Mouse (Mus musculus) forebrain, embryonic 10.5 days (tissue): ENCODE measurements around the gene Antxrl. TPM values are rescaled to one million over a fixed set of nuclear protein-coding genes. Genes with fewer than 3 reads are reported as not detected.

Experiments used
- DNase-seq: peaks from one replicate; pipeline ENCODE4 v3.0.0-alpha.2; 2017; ENCODE audit warnings: low spot score; ENCODE audit errors: extremely low spot score
- H3K27ac ChIP-seq: fragments of 300-500 bp; sonication (generic); 2 replicates; pipeline ENCODE4 v1.5.1; 2016; ENCODE audit warnings: mild to moderate bottlenecking
- H3K27me3 ChIP-seq: fragments of 300-500 bp; sonication (generic); 2 replicates; pipeline ENCODE4 v1.6.1; 2016; ENCODE audit warnings: mild to moderate bottlenecking; ENCODE audit not compliant: poor library complexity, severe bottlenecking
- H3K36me3 ChIP-seq: fragments of 300-500 bp; sonication (generic); replicated peaks from 2 replicates; pipeline ENCODE4 v1.6.1; 2016; ENCODE audit warnings: mild to moderate bottlenecking, moderate library complexity
- H3K4me1 ChIP-seq: fragments of 300-500 bp; sonication (generic); 2 replicates; pipeline ENCODE4 v1.6.1; 2016
- H3K4me3 ChIP-seq: fragments of 300-500 bp; sonication (generic); 2 replicates; pipeline ENCODE4 v1.5.1; 2016; ENCODE audit warnings: mild to moderate bottlenecking, moderate library complexity
- H3K9me3 ChIP-seq: fragments of 300-500 bp; sonication (generic); 2 replicates; pipeline ENCODE4 v1.6.1; 2016; ENCODE audit warnings: mild to moderate bottlenecking, moderate library complexity
- WGBS: fragments of 180-500 bp; shearing (Covaris S2); methylation state at CpG from one replicate; pipeline ENCODE4 v1.1.7; 2016; 5-methylcytosine and 5-hydroxymethylcytosine counted together
- polyA plus RNA-seq: library from polyadenylated mRNA; unstranded; fragments of >200 nt; fragmentation: Nextera tagmentation; extraction: Ambion mirVana; gene quantifications from 2 replicates; pipeline ENCODE4 v1.2.1, GENCODE M21; 2016

The Antxrl gene
- polyA plus RNA-seq, 1 experiment from 2014 or later: not detected

GRCm38 (mm10) chr14:34114311-34114710 lies 61.8 kb downstream of the Antxrl start:
- Histone ChIP-seq H3K4me3 (no peak overlapping the region), H3K9me3 (no peaks in the 10 kb centered on the region), H3K4me1 (no peaks in the 10 kb centered on the region), H3K27ac (no peak overlapping the region), H3K36me3 (no peaks in the 10 kb centered on the region), H3K27me3 (no peaks in the 10 kb centered on the region)
- DNase-seq: no peak
- WGBS: 92% methylated on average over 4 of the region's 4 CpGs

DNA sequence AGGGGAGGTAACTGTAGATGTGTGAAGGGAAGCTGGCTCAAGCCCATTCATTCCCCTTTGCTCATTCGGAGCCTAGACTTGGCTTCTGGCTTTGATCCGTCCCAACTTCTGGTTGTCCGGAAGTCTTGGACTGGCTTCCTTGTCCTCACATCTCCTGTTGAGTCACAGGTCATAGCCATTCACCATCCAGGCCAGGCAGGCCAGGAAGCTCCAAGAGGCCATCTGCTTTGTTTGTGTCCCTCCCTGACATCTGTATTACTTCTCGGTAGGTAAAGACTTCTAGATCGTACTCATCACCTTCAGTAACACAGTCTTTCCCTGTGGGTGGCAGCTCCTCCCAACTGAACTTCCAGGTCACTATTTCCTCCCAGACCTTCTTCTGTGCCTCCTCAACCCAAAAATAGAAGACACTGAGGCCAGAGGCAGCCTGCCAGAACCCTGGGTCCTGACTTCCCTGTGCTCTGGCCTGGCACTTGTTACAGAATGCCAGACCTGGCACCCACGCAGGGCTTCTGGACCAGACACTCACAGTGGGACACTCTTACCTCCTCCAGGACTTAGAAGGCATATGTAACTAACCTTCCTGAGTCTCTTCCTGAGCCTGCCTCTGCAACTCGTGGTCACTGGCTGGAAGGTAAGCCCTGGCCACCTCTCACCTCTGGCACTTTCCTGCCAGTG lies 66.7 kb downstream of the Antxrl start:
- Histone ChIP-seq H3K9me3 (no peaks in the 10 kb centered on the region), H3K27me3 (no peaks in the 10 kb centered on the region), H3K4me1 (no peaks in the 10 kb centered on the region), H3K4me3 (no peak overlapping the region), H3K27ac (no peak overlapping the region), H3K36me3 (no peaks in the 10 kb centered on the region)
- 83% methylated on average over 7 of the region's 7 CpGs for WGBS
- no peak for DNase-seq

- Histone ChIP-seq H3K27ac (no peak overlapping the region), H3K4me3 (no peak overlapping the region), H3K36me3 (no peaks in the 10 kb centered on the region), H3K4me1 (no peaks in the 10 kb centered on the region), H3K27me3 (no peaks in the 10 kb centered on the region), H3K9me3 (no peaks in the 10 kb centered on the region)
- DNase-seq: no peak
- WGBS: 88% methylated on average over 12 of the region's 12 CpGs
Observed at GRCm38 (mm10) chr14:34120016-34120910, 67.8 kb downstream of the Antxrl start.

GRCm38 (mm10) chr14:34120923-34121351 lies 68.4 kb downstream of the Antxrl start:
- H3K4me3 ChIP-seq: no peak overlapping the region
- no peaks in the 10 kb centered on the region for H3K9me3 ChIP-seq
- no peak for DNase-seq
- H3K36me3 ChIP-seq: no peaks in the 10 kb centered on the region
- 100% methylated on average over 3 of the region's 3 CpGs for WGBS
- no peaks in the 10 kb centered on the region for H3K27me3 ChIP-seq
- no peaks in the 10 kb centered on the region for H3K4me1 ChIP-seq
- no peak overlapping the region for H3K27ac ChIP-seq

DNA sequence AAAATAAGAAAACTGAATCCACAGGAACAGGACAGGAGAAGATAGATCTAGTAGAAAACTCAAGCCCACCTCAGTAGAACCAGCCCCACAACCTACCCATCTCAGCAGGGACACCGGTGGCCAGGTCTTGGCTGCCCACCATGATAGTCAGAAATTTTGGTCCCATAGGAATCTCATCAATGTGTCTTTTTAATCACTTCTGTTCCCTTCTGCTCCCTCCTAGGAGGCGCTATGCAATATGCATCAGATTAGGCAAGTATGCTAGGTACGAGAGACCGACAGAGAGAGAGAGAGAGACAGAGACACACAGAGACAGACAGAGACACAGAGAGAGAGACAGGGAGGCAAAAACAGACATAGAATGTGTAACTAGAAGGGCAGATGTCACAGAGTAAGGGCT lies 69.2 kb downstream of the Antxrl start:
- Histone ChIP-seq H3K36me3 (no peaks in the 10 kb centered on the region), H3K4me3 (no peak overlapping the region), H3K4me1 (no peaks in the 10 kb centered on the region), H3K27ac (no peak overlapping the region), H3K9me3 (no peaks in the 10 kb centered on the region), H3K27me3 (no peaks in the 10 kb centered on the region)
- 91% methylated on average over 4 of the region's 4 CpGs for WGBS
- no peak for DNase-seq

Other genes starting within 250 kb of the Antxrl start
- 2.5 TPM in 2 replicates for gene Gdf10, start 129.1 kb upstream of the Antxrl start, polyA plus RNA-seq
- not detected in 2 replicates for gene Gdf2, start 111.7 kb upstream of the Antxrl start, polyA plus RNA-seq
- not detected in 2 replicates for gene Rbp3, start 98.7 kb upstream of the Antxrl start, polyA plus RNA-seq
- 0.06 and 0.11 TPM in 2 replicates for gene Zfp488, start 73.9 kb upstream of the Antxrl start, polyA plus RNA-seq
- gene Gm30083, start 37.5 kb upstream of the Antxrl start, polyA plus RNA-seq: not detected in 2 replicates
- not detected in 2 replicates for gene Gm5460, start 35.9 kb upstream of the Antxrl start, polyA plus RNA-seq
- gene Anxa8, start 33.3 kb downstream of the Antxrl start, polyA plus RNA-seq: 0.64 and 1.0 TPM in 2 replicates
- not detected in 2 replicates for gene A630023A22Rik, start 50.0 kb downstream of the Antxrl start, polyA plus RNA-seq
- gene Npy4r, start 99.8 kb downstream of the Antxrl start, polyA plus RNA-seq: not detected in 2 replicates
- 0.32 and 0.33 TPM in 2 replicates for gene Gprin2, start 148.9 kb downstream of the Antxrl start, polyA plus RNA-seq
- gene Syt15, start 166.9 kb downstream of the Antxrl start, polyA plus RNA-seq: 0.06 and 0.10 TPM in 2 replicates